Mouse (Mus musculus) mammary gland, adult 2 months (tissue): Measurements from ENCODE around the gene Rassf7. TPM values are rescaled to one million over a fixed set of nuclear protein-coding genes. Genes with fewer than 3 reads are reported as not detected.

ENCODE experiments used
- polyA plus RNA-seq: library from polyadenylated mRNA; depleted of rRNA; stranded (reverse); fragments of >200 nt; gene quantifications from 2 replicates; pipeline ENCODE4 v1.2.3, GENCODE M21; 2012; ENCODE audit warnings: low replicate concordance; rRNA removed

The Rassf7 gene
- polyA plus RNA-seq: 20.0 and 26.7 TPM in 2 replicates

GRCm38 (mm10) chr7:141215101-141215879 lies at the start of gene Rassf7:
Gene Rassf7 (plus strand): TSS chr7:141215860.

GRCm38 (mm10) chr7:141172116-141173006 lies 43.3 kb upstream of the Rassf7 start, which contains the start of gene Rnh1:
Gene Rnh1 (minus strand): TSS chr7:141172857.

GRCm38 (mm10) chr7:141193948-141194347 lies 21.7 kb upstream of the Rassf7 start, which contains the start of the genes Hras and Lrrc56:
Gene Hras (minus strand): TSS chr7:141194005.
Gene Lrrc56 (plus strand): TSS chr7:141194157.

GRCm38 (mm10) chr7:141213605-141214235 lies 1.9 kb upstream of the Rassf7 start, which contains the start of gene Lmntd2:
Gene Lmntd2 (minus strand): TSS chr7:141214080.

GRCm38 (mm10) chr7:141228279-141229067 lies 12.8 kb downstream of the Rassf7 start, which contains the start of gene Phrf1:
Gene Phrf1 (plus strand): TSS chr7:141228784.

GRCm38 (mm10) chr7:141265739-141266561 lies 50.3 kb downstream of the Rassf7 start, which contains the start of gene Irf7:
Gene Irf7 (minus strand): TSS chr7:141266481.

Other genes starting within 250 kb of the Rassf7 start
- gene Ifitm1, start 248.6 kb upstream of the Rassf7 start, polyA plus RNA-seq: 132 and 165 TPM in 2 replicates
- 410 and 816 TPM in 2 replicates for gene Ifitm3, start 205.1 kb upstream of the Rassf7 start, polyA plus RNA-seq
- gene Ifitm6, start 197.9 kb upstream of the Rassf7 start, polyA plus RNA-seq: 10.7 and 37.4 TPM in 2 replicates
- not detected in 2 replicates for gene Gm17387, start 186.7 kb upstream of the Rassf7 start, polyA plus RNA-seq
- 1.0 and 2.5 TPM in 2 replicates for gene B4galnt4, start 154.8 kb upstream of the Rassf7 start, polyA plus RNA-seq
- gene Pkp3, start 137.6 kb upstream of the Rassf7 start, polyA plus RNA-seq: 30.8 and 48.9 TPM in 2 replicates
- gene Sigirr, start 115.3 kb upstream of the Rassf7 start, polyA plus RNA-seq: 30.1 and 44.1 TPM in 2 replicates
- 5.8 and 21.4 TPM in 2 replicates for gene Ano9, start 98.1 kb upstream of the Rassf7 start, polyA plus RNA-seq
- gene Ptdss2, start 93.5 kb upstream of the Rassf7 start, polyA plus RNA-seq: 33.0 and 42.5 TPM in 2 replicates
- 122 and 142 TPM in 2 replicates for gene Rnh1, start 43.0 kb upstream of the Rassf7 start, polyA plus RNA-seq
- 52.0 and 63.9 TPM in 2 replicates for gene Hras, start 21.9 kb upstream of the Rassf7 start, polyA plus RNA-seq
- gene Lrrc56, start 21.7 kb upstream of the Rassf7 start, polyA plus RNA-seq: 7.7 and 9.8 TPM in 2 replicates
- gene Lmntd2, start 1.8 kb upstream of the Rassf7 start, polyA plus RNA-seq: 4.3 and 5.2 TPM in 2 replicates
- 14.1 and 24.6 TPM in 2 replicates for gene Phrf1, start 12.9 kb downstream of the Rassf7 start, polyA plus RNA-seq
- 98.3 and 195 TPM in 2 replicates for gene Irf7, start 50.6 kb downstream of the Rassf7 start, polyA plus RNA-seq
- gene Cdhr5, start 60.9 kb downstream of the Rassf7 start, polyA plus RNA-seq: 0.17 and 0.99 TPM in 2 replicates
- gene Sct, start 63.3 kb downstream of the Rassf7 start, polyA plus RNA-seq: 0.83 and 3.3 TPM in 2 replicates
- 0.06 TPM in 1 of 2 replicates, not detected in the other for gene Drd4, start 76.1 kb downstream of the Rassf7 start, polyA plus RNA-seq
- 19.0 and 23.7 TPM in 2 replicates for gene Deaf1, start 111.8 kb downstream of the Rassf7 start, polyA plus RNA-seq
- 44.4 and 63.2 TPM in 2 replicates for gene Tmem80, start 111.9 kb downstream of the Rassf7 start, polyA plus RNA-seq
- gene Eps8l2, start 123.0 kb downstream of the Rassf7 start, polyA plus RNA-seq: 38.9 and 52.4 TPM in 2 replicates
- 360 and 366 TPM in 2 replicates for gene Taldo1, start 176.3 kb downstream of the Rassf7 start, polyA plus RNA-seq
- gene Gatd1, start 198.3 kb downstream of the Rassf7 start, polyA plus RNA-seq: 67.3 and 68.4 TPM in 2 replicates
- gene Cend1, start 213.6 kb downstream of the Rassf7 start, polyA plus RNA-seq: 0.35 and 0.57 TPM in 2 replicates
- 171 and 174 TPM in 2 replicates for gene Slc25a22, start 222.0 kb downstream of the Rassf7 start, polyA plus RNA-seq
- gene Pidd1, start 228.2 kb downstream of the Rassf7 start, polyA plus RNA-seq: 13.3 and 19.4 TPM in 2 replicates
- 451 and 651 TPM in 2 replicates for gene Rplp2, start 231.5 kb downstream of the Rassf7 start, polyA plus RNA-seq
- gene Pnpla2, start 239.3 kb downstream of the Rassf7 start, polyA plus RNA-seq: 2,420 and 2,700 TPM in 2 replicates
- 66.3 and 119 TPM in 2 replicates for gene Cracr2b, start 245.2 kb downstream of the Rassf7 start, polyA plus RNA-seq